Comparison of ENCODE assay signal across 29 mouse cellular contexts in the genomic region with DNA sequence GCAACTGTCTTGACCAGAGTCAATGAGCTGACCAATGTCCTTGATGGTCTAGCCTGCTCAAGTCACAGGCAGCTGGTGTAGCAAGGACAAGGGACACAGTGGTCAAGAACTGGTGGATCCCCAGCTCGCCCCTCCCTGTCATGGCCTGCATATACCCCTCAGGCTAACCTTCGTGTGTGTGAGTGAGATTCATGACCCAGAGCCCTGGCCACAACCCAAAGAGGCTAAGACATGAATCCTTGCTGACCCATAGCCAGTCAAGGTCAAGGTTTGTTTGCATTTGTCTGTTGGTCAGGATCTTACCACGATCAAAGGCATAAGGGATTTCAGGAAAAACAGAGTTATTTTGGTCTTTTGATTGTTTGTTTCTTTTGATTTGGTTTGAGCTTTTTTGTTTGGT. TPM values are rescaled to one million over a fixed set of nuclear protein-coding genes. Genes with fewer than 3 reads are reported as not detected.
DNase-seq lines count a peak whose midpoint lies in the region; ATAC-seq and TF ChIP-seq lines count a peak whose summit lies in the region.
"Had no signal": no experiment of that assay in that cellular context is flagged by ENCODE, and none has a peak within 500 bp of the region (broad histone marks: within the 10 kb centered on the region; RNA-seq: fewer than 3 reads in every experiment).

No protein-coding gene starts in this region.

- ATAC-seq in erythroblast, adult 5-6 weeks (replicated peaks; ENCODE audit: low FRiP score, poor library complexity, severe bottlenecking) = no peak
- ATAC-seq in hindbrain, embryonic 11.5 days (ENCODE audit: low FRiP score) = no peak
- ATAC-seq: forebrain, embryonic 13.5 days; forebrain, embryonic 16.5 days; intestine, postnatal 0 days had no signal

- DNase-seq in cerebellum, adult 11 months = peak; percentile 23
- DNase-seq in cerebellum, adult 2 months = no peak
- peak; percentile 42 for DNase-seq in 3T3-L1 (ENCODE audit: low read depth, low spot score)
- DNase-seq in NIH3T3 (ENCODE audit: low read depth) = peak; percentile 26
- peak; percentile 60 for DNase-seq in adrenal gland, postnatal 14 days
- no peak for DNase-seq in left cerebral cortex, adult 2 months (ENCODE audit: extremely low spot score in 1 of 2, low spot score in 2 of 2)
- DNase-seq in hindbrain, embryonic 11.5 days (ENCODE audit: low spot score) = no peak
- DNase-seq: cerebellum, adult 9-10 months; embryo, embryonic 11 days; gastrocnemius, postnatal 10 days; gastrocnemius, postnatal 36 days; heart, adult 2 months; heart, postnatal 14 days; heart, postnatal 4 days; kidney, adult 2 months had no signal

- no peak for TF ChIP-seq POLR2A in cerebellum, adult 2 months (IDR thresholded peaks at IDR 0.05; ENCODE audit: borderline replicate concordance, insufficient read depth, low read length)

- H3K9ac ChIP-seq in hindbrain, embryonic 11.5 days (ENCODE audit: low read depth, low read length) = no peak overlapping the region
- H3K9ac ChIP-seq: embryonic facial prominence, embryonic 13.5 days; forebrain, embryonic 13.5 days; heart, embryonic 13.5 days; hindbrain, embryonic 12.5 days; hindbrain, embryonic 15.5 days had no signal

- H3K9me3 ChIP-seq in hindbrain, embryonic 11.5 days (ENCODE audit: control insufficient read depth, low read length) = no peaks in the 10 kb centered on the region
- H3K9me3 ChIP-seq: embryonic facial prominence, embryonic 10.5 days; embryonic facial prominence, embryonic 13.5 days; forebrain, embryonic 10.5 days; forebrain, embryonic 13.5 days; heart, embryonic 10.5 days; heart, embryonic 13.5 days; hindbrain, embryonic 12.5 days; hindbrain, embryonic 15.5 days had no signal

- TF ChIP-seq CTCF in cerebellum, adult 2 months (IDR thresholded peaks at IDR 0.05; ENCODE audit: borderline replicate concordance, insufficient read depth, low read depth, low read length) = no peak
- no peak for TF ChIP-seq CTCF in left cerebral cortex, adult 2 months (IDR thresholded peaks at IDR 0.05)

- H3K4me2 ChIP-seq in hindbrain, embryonic 11.5 days (replicated peaks; ENCODE audit: low read depth, low read length) = no peak overlapping the region
- H3K4me2 ChIP-seq: embryonic facial prominence, embryonic 13.5 days; forebrain, embryonic 13.5 days; heart, embryonic 13.5 days; hindbrain, embryonic 12.5 days; hindbrain, embryonic 15.5 days had no signal

- intact Hi-C loops in left cerebral cortex, adult 2 months (cut with DNase I) = no loop called here

- no peaks in the 10 kb centered on the region for H3K27me3 ChIP-seq in cerebellum, adult 2 months (ENCODE audit: control insufficient read depth, insufficient read depth, low read length)
- H3K27me3 ChIP-seq in hindbrain, embryonic 11.5 days (ENCODE audit: control insufficient read depth, insufficient read depth, low read length) = no peaks in the 10 kb centered on the region
- H3K27me3 ChIP-seq: forebrain, embryonic 13.5 days; hindbrain, embryonic 12.5 days; hindbrain, embryonic 15.5 days; Patski had no signal

- peaks cover 60% of the 10 kb centered on the region for H3K4me1 ChIP-seq in cerebellum, adult 2 months (ENCODE audit: control insufficient read depth, insufficient read depth, low read length)
- H3K4me1 ChIP-seq in hindbrain, embryonic 11.5 days (replicated peaks; ENCODE audit: control insufficient read depth, insufficient read depth, low read length) = no peaks in the 10 kb centered on the region
- H3K4me1 ChIP-seq: embryonic facial prominence, embryonic 13.5 days; forebrain, embryonic 13.5 days; hindbrain, embryonic 12.5 days; hindbrain, embryonic 15.5 days had no signal

- no peaks in the 10 kb centered on the region for H3K36me3 ChIP-seq in hindbrain, embryonic 11.5 days (ENCODE audit: control insufficient read depth, insufficient read depth, low read length)
- H3K36me3 ChIP-seq: embryonic facial prominence, embryonic 10.5 days; embryonic facial prominence, embryonic 13.5 days; forebrain, embryonic 10.5 days; heart, embryonic 10.5 days; heart, embryonic 13.5 days; hindbrain, embryonic 12.5 days; hindbrain, embryonic 15.5 days had no signal

- H3K4me3 ChIP-seq in cerebellum, adult 2 months (replicated peaks; ENCODE audit: insufficient read depth, low read depth, low read length) = no peak overlapping the region
- no peak overlapping the region for H3K4me3 ChIP-seq in left cerebral cortex, adult 2 months
- no peak overlapping the region for H3K4me3 ChIP-seq in hindbrain, embryonic 11.5 days (ENCODE audit: low read depth, low read length)
- H3K4me3 ChIP-seq: embryonic facial prominence, embryonic 10.5 days; embryonic facial prominence, embryonic 13.5 days; forebrain, embryonic 10.5 days; forebrain, embryonic 13.5 days; heart, adult 2 months; heart, embryonic 10.5 days; heart, embryonic 13.5 days; hindbrain, embryonic 12.5 days; hindbrain, embryonic 15.5 days had no signal

- H3K27ac ChIP-seq in cerebellum, adult 2 months (ENCODE audit: insufficient read depth, low read length) = no peak overlapping the region
- H3K27ac ChIP-seq in left cerebral cortex, adult 2 months = no peak overlapping the region
- H3K27ac ChIP-seq in hindbrain, embryonic 11.5 days (ENCODE audit: low read depth, low read length) = no peak overlapping the region
- H3K27ac ChIP-seq: embryonic facial prominence, embryonic 10.5 days; embryonic facial prominence, embryonic 13.5 days; forebrain, embryonic 10.5 days; forebrain, embryonic 13.5 days; heart, adult 2 months; heart, embryonic 10.5 days; heart, embryonic 13.5 days; hindbrain, embryonic 12.5 days; hindbrain, embryonic 15.5 days had no signal

- 85% methylated on average over 3 of the region's 3 CpGs for WGBS in cerebellum, adult 2 months
- WGBS in hindbrain, embryonic 11.5 days = 70% methylated on average over 3 of the region's 3 CpGs

RNA-seq across cellular contexts. Expression of a gene that starts 12.6 kb away (rescaled TPM):
- 0.10 and 0.25 TPM in 2 replicates for polyA plus RNA-seq in cerebellum, adult 2 months (2012; rRNA removed)
- 0.41 and 4.2 TPM in 2 replicates for total RNA-seq in adrenal gland, postnatal 14 days (2021)
- total RNA-seq in erythroblast, adult 5-6 weeks (2015; ENCODE audit: low replicate concordance) = 0.42 and 9.0 TPM in 2 replicates
- 0.28 and 1.0 TPM in 2 replicates for total RNA-seq in erythroblast, adult 5-6 weeks (2017; ENCODE audit: low replicate concordance)
- total RNA-seq in left cerebral cortex, adult 2 months (2021) = under 1 TPM in 1 of 2 experiments, not detected in 1; 0.07 TPM
- polyA plus RNA-seq in hindbrain, embryonic 11.5 days (2014; fragmentation: Nextera tagmentation; extraction: Ambion mirVana) = not detected in 2 replicates
- total RNA-seq: gastrocnemius, adult 18-20 months; gastrocnemius, postnatal 36 days; granulocyte monocyte progenitor cell, adult 5-6 weeks had no signal
- polyA plus RNA-seq: embryonic facial prominence, embryonic 10.5 days; forebrain, embryonic 10.5 days; forebrain, embryonic 13.5 days; forebrain, embryonic 16.5 days; heart, embryonic 10.5 days had no signal

RNA-seq across cellular contexts. Expression of a gene that starts 14.1 kb away (rescaled TPM):
- polyA plus RNA-seq in cerebellum, adult 2 months (2012; rRNA removed) = 0.06 and 0.08 TPM in 2 replicates
- total RNA-seq in adrenal gland, postnatal 14 days (2021) = 2.9 and 37.6 TPM in 2 replicates
- total RNA-seq in erythroblast, adult 5-6 weeks (2015; ENCODE audit: low replicate concordance) = 1.0 TPM in 1 of 2 replicates, not detected in the other
- total RNA-seq in erythroblast, adult 5-6 weeks (2017; ENCODE audit: low replicate concordance) = 0.70 TPM in 1 of 2 replicates, not detected in the other
- total RNA-seq in left cerebral cortex, adult 2 months (2021) = under 1 TPM in 1 of 2 experiments, not detected in 1; 0.87 TPM
- 0.05 and 0.24 TPM in 2 replicates for polyA plus RNA-seq in hindbrain, embryonic 11.5 days (2014; fragmentation: Nextera tagmentation; extraction: Ambion mirVana)
- total RNA-seq: gastrocnemius, postnatal 36 days; granulocyte monocyte progenitor cell, adult 5-6 weeks; heart, adult 2 months; heart, postnatal 14 days; heart, postnatal 4 days had no signal
- polyA plus RNA-seq: forebrain, embryonic 13.5 days; heart, adult 2 months had no signal

RNA-seq across cellular contexts. Expression of a gene that starts 48.7 kb away (rescaled TPM):
- polyA plus RNA-seq in cerebellum, adult 2 months (2012; rRNA removed) = 3.1 and 3.5 TPM in 2 replicates
- total RNA-seq in adrenal gland, postnatal 14 days (2021) = 53.4 and 69.2 TPM in 2 replicates
- total RNA-seq in erythroblast, adult 5-6 weeks (2015; ENCODE audit: low replicate concordance) = not detected in 2 replicates
- 0.28 and 0.43 TPM in 2 replicates for total RNA-seq in erythroblast, adult 5-6 weeks (2017; ENCODE audit: low replicate concordance)
- total RNA-seq in left cerebral cortex, adult 2 months (2021) = 1 to 10 TPM; 1.3 to 1.6 TPM
- 11.8 and 12.4 TPM in 2 replicates for polyA plus RNA-seq in hindbrain, embryonic 11.5 days (2014; fragmentation: Nextera tagmentation; extraction: Ambion mirVana)

RNA-seq across cellular contexts. Expression of a gene that starts 54.2 kb away (rescaled TPM):
- polyA plus RNA-seq in cerebellum, adult 2 months (2012; rRNA removed) = 316 and 321 TPM in 2 replicates
- total RNA-seq in adrenal gland, postnatal 14 days (2021) = 83.4 and 88.8 TPM in 2 replicates
- total RNA-seq in erythroblast, adult 5-6 weeks (2015; ENCODE audit: low replicate concordance) = 1.0 TPM in 1 of 2 replicates, not detected in the other
- 0.98 and 2.0 TPM in 2 replicates for total RNA-seq in erythroblast, adult 5-6 weeks (2017; ENCODE audit: low replicate concordance)
- total RNA-seq in left cerebral cortex, adult 2 months (2021) = 100 to 1,000 TPM; 334 to 335 TPM
- 62.7 and 65.8 TPM in 2 replicates for polyA plus RNA-seq in hindbrain, embryonic 11.5 days (2014; fragmentation: Nextera tagmentation; extraction: Ambion mirVana)

Comparison
In these comparisons a context has a peak if more than half of its experiments do, and no peak if none do; other contexts are left out.
1. DNase-seq: peak in cerebellum, adult 11 months (single experiment), 3T3-L1 (single experiment), NIH3T3 (single experiment) and adrenal gland, postnatal 14 days (single experiment); none in cerebellum, adult 2 months (0 of 2), left cerebral cortex, adult 2 months (0 of 2) and hindbrain, embryonic 11.5 days (single experiment).
2. RNA of a gene that starts 48.7 kb away (total RNA-seq): 53.4 to 69.2 TPM in adrenal gland, postnatal 14 days; 1.3 to 1.6 TPM in left cerebral cortex, adult 2 months and 0.28 to 0.43 TPM in erythroblast, adult 5-6 weeks; every median in the first group is over 10 times any median in the second.